Mouse (Mus musculus) embryonic facial prominence, embryonic 11.5 days (tissue): Measurements from ENCODE around the gene Ckmt2. TPM values are rescaled to one million over a fixed set of nuclear protein-coding genes. Genes with fewer than 3 reads are reported as not detected.

ENCODE experiments used
- ATAC-seq: fragments of 200-750 bp; cut with Nextera tagmentation; replicated peaks from 2 replicates; pipeline ENCODE4 v1.8.0; 2017; ENCODE audit warnings: low read depth; ENCODE audit not compliant: insufficient number of reproducible peaks, low FRiP score, low TSS enrichment
- DNase-seq: peaks from one replicate; pipeline ENCODE4 v3.0.0-alpha.2; 2015; ENCODE audit warnings: low spot score
- H3K27ac ChIP-seq: fragments of 300-500 bp; sonication (generic); replicated peaks from 2 replicates; pipeline ENCODE4 v1.5.1; 2014; ENCODE audit warnings: mild to moderate bottlenecking, low read depth, low read length, control low read depth
- H3K27me3 ChIP-seq: fragments of 300-500 bp; sonication (generic); 2 replicates; pipeline ENCODE4 v1.6.1; 2014; ENCODE audit warnings: mild to moderate bottlenecking, low read length, moderate library complexity, mixed read lengths; ENCODE audit not compliant: control insufficient read depth, insufficient read depth
- H3K36me3 ChIP-seq: fragments of 300-500 bp; sonication (generic); replicated peaks from 2 replicates; pipeline ENCODE4 v1.6.1; 2014; ENCODE audit warnings: low read depth, mild to moderate bottlenecking, low read length, moderate library complexity, mixed read lengths; ENCODE audit not compliant: control insufficient read depth, insufficient read depth
- H3K4me1 ChIP-seq: fragments of 300-500 bp; sonication (generic); 2 replicates; pipeline ENCODE4 v1.6.1; 2014; ENCODE audit warnings: low read length, mixed read lengths; ENCODE audit not compliant: control insufficient read depth, insufficient read depth
- H3K4me2 ChIP-seq: fragments of 300-500 bp; sonication (generic); 2 replicates; pipeline ENCODE4 v1.6.1; 2014; ENCODE audit warnings: low read depth, mild to moderate bottlenecking, control low read depth, low read length, moderate library complexity
- H3K4me3 ChIP-seq: fragments of 300-500 bp; sonication (generic); 2 replicates; pipeline ENCODE4 v1.5.1; 2014; ENCODE audit warnings: low read depth, low read length, control low read depth
- H3K9ac ChIP-seq: fragments of 300-500 bp; sonication (generic); replicated peaks from 2 replicates; pipeline ENCODE4 v1.6.1; 2014; ENCODE audit warnings: mild to moderate bottlenecking, control low read depth, low read length
- H3K9me3 ChIP-seq: fragments of 300-500 bp; sonication (generic); replicated peaks from 2 replicates; pipeline ENCODE4 v1.6.1; 2016; ENCODE audit warnings: mild to moderate bottlenecking, low read length, inconsistent platforms, mixed read lengths; ENCODE audit not compliant: control insufficient read depth
- WGBS: fragments of 180-500 bp; shearing (Covaris S2); extraction: QIAGEN DNeasy Blood & Tissue Kit; methylation state at CpG from one replicate; pipeline ENCODE4 v1.1.7; 2014; 5-methylcytosine and 5-hydroxymethylcytosine counted together
- polyA plus RNA-seq: library from polyadenylated mRNA; unstranded; fragments of >200 nt; fragmentation: Nextera tagmentation; extraction: Ambion mirVana; gene quantifications from 2 replicates; pipeline ENCODE4 v1.2.1, GENCODE M21; 2014

Gene Ckmt2
- polyA plus RNA-seq, 1 experiment from 2014 or later: not detected

- Histone ChIP-seq H3K4me3 (no peak overlapping the region), H3K4me2 (no peak overlapping the region), H3K4me1 (no peaks in the 10 kb centered on the region), H3K27me3 (no peaks in the 10 kb centered on the region), H3K9me3 (no peaks in the 10 kb centered on the region), H3K27ac (no peak overlapping the region), H3K36me3 (no peaks in the 10 kb centered on the region), H3K9ac (no peak overlapping the region)
- DNase-seq: no peak
- ATAC-seq: no peak
- 80% methylated on average over 7 of the region's 7 CpGs for WGBS
Measured at GRCm38 (mm10) chr13:91858835-91859234, 17.9 kb downstream of the Ckmt2 start.

- WGBS: 72% methylated on average over 8 of the region's 8 CpGs
- Histone ChIP-seq H3K27ac (no peak overlapping the region), H3K9me3 (no peaks in the 10 kb centered on the region), H3K9ac (no peak overlapping the region), H3K4me3 (no peak overlapping the region), H3K4me2 (no peak overlapping the region), H3K4me1 (no peaks in the 10 kb centered on the region), H3K27me3 (no peaks in the 10 kb centered on the region), H3K36me3 (no peaks in the 10 kb centered on the region)
- DNase-seq (no peak), ATAC-seq (no peak)
Measured at GRCm38 (mm10) chr13:91857427-91857826, 19.3 kb downstream of the Ckmt2 start.

- WGBS: 78% methylated on average over 3 of the region's 3 CpGs
- Histone ChIP-seq H3K27ac (no peak overlapping the region), H3K4me1 (no peaks in the 10 kb centered on the region), H3K36me3 (no peaks in the 10 kb centered on the region), H3K9me3 (no peaks in the 10 kb centered on the region), H3K27me3 (no peaks in the 10 kb centered on the region), H3K4me2 (no peak overlapping the region), H3K9ac (no peak overlapping the region), H3K4me3 (no peak overlapping the region)
- no peak for DNase-seq
- no peak for ATAC-seq
Measured at GRCm38 (mm10) chr13:91854412-91854811, 22.3 kb downstream of the Ckmt2 start.

- H3K4me2 ChIP-seq: no peak overlapping the region
- H3K36me3 ChIP-seq: no peaks in the 10 kb centered on the region
- DNase-seq: no peak
- H3K4me3 ChIP-seq: no peak overlapping the region
- no peak overlapping the region for H3K9ac ChIP-seq
- no peak overlapping the region for H3K27ac ChIP-seq
- ATAC-seq: no peak
- H3K9me3 ChIP-seq: no peaks in the 10 kb centered on the region
- H3K4me1 ChIP-seq: no peaks in the 10 kb centered on the region
- no peaks in the 10 kb centered on the region for H3K27me3 ChIP-seq
Measured at GRCm38 (mm10) chr13:91827876-91828275, 48.8 kb downstream of the Ckmt2 start.

- Histone ChIP-seq H3K4me2 (no peak overlapping the region), H3K4me1 (no peaks in the 10 kb centered on the region), H3K9ac (no peak overlapping the region), H3K27ac (no peak overlapping the region), H3K4me3 (no peak overlapping the region), H3K36me3 (no peaks in the 10 kb centered on the region), H3K27me3 (no peaks in the 10 kb centered on the region), H3K9me3 (no peaks in the 10 kb centered on the region)
- WGBS: 59% methylated on average over 2 of the region's 2 CpGs
- no peak for ATAC-seq
- no peak for DNase-seq
Measured at GRCm38 (mm10) chr13:91826066-91826465, 50.6 kb downstream of the Ckmt2 start.

- H3K36me3 ChIP-seq: no peaks in the 10 kb centered on the region
- H3K4me3 ChIP-seq: no peak overlapping the region
- DNase-seq: peak; percentile 53
- no peaks in the 10 kb centered on the region for H3K27me3 ChIP-seq
- no peak overlapping the region for H3K4me2 ChIP-seq
- WGBS: 51% methylated on average over 4 of the region's 4 CpGs
- no peak overlapping the region for H3K9ac ChIP-seq
- ATAC-seq: no peak
- H3K9me3 ChIP-seq: no peaks in the 10 kb centered on the region
- no peaks in the 10 kb centered on the region for H3K4me1 ChIP-seq
- H3K27ac ChIP-seq: no peak overlapping the region
Measured at GRCm38 (mm10) chr13:91824845-91825550, 51.7 kb downstream of the Ckmt2 start.

- no peaks in the 10 kb centered on the region for H3K36me3 ChIP-seq
- no peaks in the 10 kb centered on the region for H3K4me1 ChIP-seq
- H3K27me3 ChIP-seq: no peaks in the 10 kb centered on the region
- H3K27ac ChIP-seq: no peak overlapping the region
- H3K9ac ChIP-seq: no peak overlapping the region
- ATAC-seq (no peak), DNase-seq (no peak)
- WGBS: 71% methylated on average over 6 of the region's 6 CpGs
- no peak overlapping the region for H3K4me2 ChIP-seq
- H3K4me3 ChIP-seq: no peak overlapping the region
- no peaks in the 10 kb centered on the region for H3K9me3 ChIP-seq
Measured at GRCm38 (mm10) chr13:91823735-91824134, 53.0 kb downstream of the Ckmt2 start.

GRCm38 (mm10) chr13:91814670-91815069 is 62.0 kb downstream of the Ckmt2 start:
- no peaks in the 10 kb centered on the region for H3K4me1 ChIP-seq
- no peak overlapping the region for H3K4me3 ChIP-seq
- 89% methylated on average over 5 of the region's 5 CpGs for WGBS
- no peak overlapping the region for H3K9ac ChIP-seq
- ATAC-seq (no peak), DNase-seq (no peak)
- H3K36me3 ChIP-seq: no peaks in the 10 kb centered on the region
- no peak overlapping the region for H3K27ac ChIP-seq
- H3K9me3 ChIP-seq: no peaks in the 10 kb centered on the region
- H3K27me3 ChIP-seq: no peaks in the 10 kb centered on the region
- no peak overlapping the region for H3K4me2 ChIP-seq
